Mouse (Mus musculus) liver (tissue): ENCODE data around the gene Trappc10.
A peak's percentile ranks its signal among the peaks of the same experiment; 100 is the strongest.

Experiments used
- DNase-seq: peaks from one replicate; pipeline ENCODE4 v3.0.0-alpha.2; 2020; ENCODE audit warnings: mixed read lengths

The Trappc10 gene

DNA sequence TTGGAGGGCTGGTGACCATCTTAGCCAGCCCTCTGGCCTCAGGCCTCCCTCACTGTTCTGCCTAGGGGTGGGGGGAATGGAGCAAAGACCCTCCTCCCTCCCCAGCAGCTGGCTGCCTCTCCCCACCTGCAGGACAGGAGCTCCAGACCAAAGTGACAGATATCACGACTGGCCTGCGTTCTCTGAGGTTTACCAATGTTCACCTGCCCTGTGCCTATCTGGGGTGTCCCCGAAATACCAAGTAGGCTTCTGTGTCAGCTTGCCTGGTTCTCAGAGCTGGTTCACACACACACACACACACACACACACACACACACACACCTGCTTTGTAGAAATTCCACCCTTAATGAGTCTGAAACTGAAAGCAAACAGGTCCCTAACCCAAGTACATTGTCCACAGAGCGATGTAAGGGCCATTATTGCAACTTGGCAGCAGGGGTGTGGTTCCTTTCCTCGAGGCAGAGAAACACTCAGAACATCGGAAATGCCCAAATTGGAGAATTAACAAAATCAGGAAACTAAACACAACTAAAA lies 13.8 kb upstream of the Trappc10 start:
- DNase-seq = no peak

DNA sequence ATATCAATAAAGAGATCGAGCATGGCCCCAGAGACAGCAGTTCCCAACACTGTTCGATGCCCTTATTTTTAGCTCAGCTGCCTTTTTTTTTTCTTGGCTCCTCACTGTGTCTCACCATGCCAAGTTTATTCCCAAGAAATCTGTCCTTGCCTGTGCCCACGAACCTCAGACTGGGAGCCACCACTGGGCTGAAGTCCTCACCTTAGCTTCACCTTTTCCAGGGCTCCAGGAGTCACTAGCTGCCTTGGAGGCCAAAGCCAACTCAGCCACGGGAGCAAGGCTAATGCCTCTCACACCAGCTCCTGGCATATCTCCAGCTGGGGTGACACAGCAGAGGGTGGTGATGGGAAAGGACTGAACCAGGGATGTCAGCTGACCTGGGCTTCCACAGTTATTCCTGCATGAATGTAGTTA lies 11.2 kb upstream of the Trappc10 start:
- DNase-seq = peak; percentile 48

DNA sequence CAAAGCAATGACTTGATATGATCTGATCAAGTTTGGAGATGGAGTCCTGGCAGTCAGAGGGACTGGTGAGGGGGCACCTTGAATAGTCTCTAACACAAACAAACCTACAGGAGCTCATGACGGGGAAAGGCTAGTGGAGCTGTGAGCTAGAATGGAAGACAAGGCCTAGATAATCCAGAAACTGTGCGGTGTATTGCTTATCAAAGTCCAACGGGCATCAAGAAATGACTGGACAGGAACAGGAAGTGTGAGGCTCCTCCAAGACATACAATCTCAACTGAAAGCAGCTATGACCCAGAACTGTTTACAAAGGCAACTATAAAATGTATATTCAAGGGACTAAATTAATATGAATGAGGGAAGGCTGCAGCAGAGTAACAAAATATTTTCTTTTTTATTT lies 2.8 kb upstream of the Trappc10 start:
- no peak for DNase-seq

DNA sequence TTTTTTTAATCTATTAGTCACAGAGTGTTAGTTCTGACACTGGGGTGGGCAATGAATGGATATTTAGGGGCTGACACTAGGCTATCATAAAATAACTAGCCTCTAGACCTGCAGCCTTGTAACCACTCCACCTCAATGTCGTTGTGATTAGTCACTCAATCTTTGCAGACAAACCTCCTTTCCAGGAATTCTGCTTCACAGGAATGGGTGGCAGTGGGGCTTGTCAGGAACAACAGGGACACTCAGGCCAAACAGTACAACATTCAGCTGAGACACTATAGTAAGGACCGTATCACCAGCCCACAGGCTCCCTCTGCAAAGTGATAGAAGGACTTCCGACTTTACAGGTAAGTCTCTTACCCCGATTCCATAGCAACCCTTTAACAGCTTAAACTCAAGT lies 2.3 kb upstream of the Trappc10 start:
- DNase-seq = no peak

GRCm38 (mm10) chr10:78245225-78245547 lies 745 bp upstream of the Trappc10 start:
- DNase-seq = no peak

GRCm38 (mm10) chr10:78244058-78244437 lies 393 bp downstream of the Trappc10 start:
- peak; percentile 53 for DNase-seq

DNA sequence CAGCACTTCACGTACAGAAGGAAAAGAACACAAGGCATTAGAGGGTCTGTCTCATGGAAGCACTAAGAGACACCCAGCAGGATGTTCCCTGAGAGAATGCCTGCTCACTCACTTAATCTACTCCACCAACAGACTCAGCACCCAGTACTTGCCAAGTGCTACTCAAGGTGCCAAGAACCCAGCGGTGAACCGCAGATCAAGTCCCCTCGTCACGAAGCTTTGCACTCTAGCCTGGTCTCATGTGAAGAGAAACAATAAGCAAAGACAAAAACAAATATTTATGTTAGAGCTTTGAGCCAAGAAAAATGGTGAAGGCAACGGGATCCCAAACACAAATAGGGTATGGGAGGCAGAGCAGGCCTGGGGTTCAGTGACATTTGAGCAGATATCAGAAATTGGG lies 5.5 kb downstream of the Trappc10 start:
- DNase-seq = no peak

DNA sequence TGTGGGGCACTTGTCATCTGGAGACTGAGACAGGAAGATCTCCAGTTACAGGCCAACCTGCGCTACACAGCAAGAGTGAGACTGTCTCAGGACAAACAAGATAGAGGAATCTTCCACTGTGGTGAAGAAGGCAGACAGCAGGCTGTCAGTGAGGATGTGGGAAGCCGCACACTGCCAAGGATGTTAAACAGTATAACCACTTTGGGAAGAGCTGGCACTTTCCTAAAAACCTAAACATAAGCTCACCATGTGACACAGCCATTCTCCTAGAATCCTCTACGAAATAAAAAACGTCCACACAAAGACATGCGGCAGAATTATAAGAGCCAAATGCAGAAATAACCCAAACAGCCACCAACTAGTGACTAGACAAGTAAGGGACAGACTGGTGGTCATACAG lies 6.1 kb downstream of the Trappc10 start:
- DNase-seq = no peak

DNA sequence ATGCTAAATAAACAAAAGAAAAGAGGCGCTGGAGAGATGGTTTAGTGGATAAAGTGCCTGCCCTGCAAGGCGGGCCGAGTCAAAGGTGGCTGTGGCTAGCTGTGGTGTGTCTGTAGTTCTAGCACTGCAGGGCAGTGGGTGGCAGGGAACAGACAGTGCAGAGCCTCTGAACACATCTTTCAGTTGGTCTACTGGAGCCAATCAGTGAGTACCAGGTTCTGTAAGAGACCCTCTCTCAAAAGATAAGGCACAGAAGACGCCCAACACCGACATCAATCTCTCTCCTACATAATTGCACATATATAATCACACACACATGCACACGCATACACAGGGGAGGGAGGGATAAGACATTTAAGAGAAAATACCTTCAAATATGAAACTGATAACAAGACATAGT lies 6.6 kb downstream of the Trappc10 start:
- DNase-seq = peak; percentile 26

DNA sequence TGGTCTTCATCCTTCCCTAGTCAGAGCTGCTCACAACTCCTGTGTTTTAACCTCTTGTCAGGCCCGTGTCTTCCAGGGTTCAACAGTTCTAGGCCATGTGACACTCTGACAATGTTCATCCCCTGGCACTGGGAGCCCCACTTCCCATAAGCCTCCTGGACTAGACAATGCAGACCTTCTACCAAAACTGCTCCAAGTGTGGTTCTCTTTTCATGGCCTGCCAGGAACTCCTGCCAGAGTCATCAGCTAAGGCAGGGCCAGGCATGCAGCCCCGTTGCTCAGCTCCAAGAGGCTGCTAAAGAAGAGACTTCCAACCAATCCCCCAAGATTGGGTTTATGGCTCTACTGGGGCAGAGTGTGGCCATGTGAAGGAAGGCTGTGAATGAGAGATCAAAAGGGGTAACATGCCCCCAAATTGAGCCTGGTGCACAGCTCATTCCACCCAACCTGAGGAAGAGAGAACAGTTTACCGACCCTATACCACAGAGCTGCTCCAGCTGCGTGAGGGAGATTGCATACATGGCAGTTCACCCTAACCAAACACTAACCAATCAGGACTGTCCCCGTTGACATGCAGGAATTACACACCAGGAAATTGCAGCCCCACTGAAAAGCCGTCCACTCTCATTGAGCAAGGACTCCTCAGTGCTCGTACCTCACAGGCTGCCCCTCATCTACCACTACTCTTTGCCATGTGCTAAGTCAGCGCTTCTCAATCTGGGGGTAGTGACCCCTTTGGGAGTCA lies 7.4 kb downstream of the Trappc10 start:
- DNase-seq = no peak

DNA sequence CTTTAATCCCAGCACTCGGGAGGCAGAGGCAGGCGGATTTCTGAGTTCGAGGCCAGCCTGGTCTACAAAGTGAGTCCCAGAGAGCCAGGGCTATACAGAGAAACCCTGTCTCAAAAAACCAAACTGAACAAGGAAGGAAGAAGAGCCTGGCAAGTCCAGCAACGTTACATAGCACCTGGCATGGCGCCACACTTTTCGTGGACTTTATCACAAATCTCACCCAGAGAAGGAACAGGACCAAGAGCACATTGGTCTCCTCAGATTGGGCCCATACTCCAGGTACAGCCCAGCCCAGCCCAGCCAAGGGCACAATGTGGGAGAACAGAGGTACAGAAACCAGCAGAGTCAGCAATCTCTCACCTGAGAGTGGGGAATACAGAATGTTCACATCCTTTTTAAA lies 10.7 kb downstream of the Trappc10 start:
- no peak for DNase-seq

DNA sequence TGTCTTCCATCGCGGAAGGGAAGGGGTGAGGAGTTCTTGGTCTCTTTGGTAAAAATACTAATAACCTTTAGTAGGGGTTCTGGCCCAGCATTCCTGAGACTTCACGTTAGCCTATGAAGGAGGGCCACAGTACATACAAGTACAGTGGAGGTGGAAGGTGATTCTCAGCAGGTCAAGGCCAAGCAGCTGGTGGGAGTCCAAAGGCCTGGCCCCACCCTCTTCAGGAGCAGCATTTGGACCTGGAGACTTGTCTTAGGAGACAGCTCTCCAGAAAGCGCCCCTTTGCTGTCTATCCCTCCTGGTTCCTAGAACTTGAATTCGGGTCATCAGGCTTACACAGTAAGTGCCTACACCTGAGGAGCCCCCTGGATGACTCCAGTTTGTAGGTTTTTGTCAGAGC lies 11.3 kb downstream of the Trappc10 start:
- no peak for DNase-seq

GRCm38 (mm10) chr10:78232301-78232980 lies 12.0 kb downstream of the Trappc10 start:
- no peak for DNase-seq

DNA sequence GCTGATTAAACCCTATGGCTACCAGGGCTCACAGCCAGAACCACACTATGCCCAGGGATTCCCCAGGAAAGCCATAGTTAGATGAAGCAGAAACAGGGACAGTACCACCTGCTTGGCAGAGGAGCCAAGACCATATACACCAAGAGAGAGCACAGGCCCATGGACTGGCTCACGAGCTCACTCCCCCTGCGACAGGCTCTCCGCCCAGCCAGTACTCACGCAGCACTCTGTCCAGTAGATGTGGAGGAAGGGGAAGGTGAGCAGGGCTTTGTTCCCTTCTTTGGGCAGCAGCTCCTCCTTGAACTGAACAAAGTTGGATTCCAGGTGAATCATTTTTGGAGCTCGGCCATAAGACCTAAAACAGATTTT lies 15.9 kb downstream of the Trappc10 start:
- DNase-seq = no peak

DNA sequence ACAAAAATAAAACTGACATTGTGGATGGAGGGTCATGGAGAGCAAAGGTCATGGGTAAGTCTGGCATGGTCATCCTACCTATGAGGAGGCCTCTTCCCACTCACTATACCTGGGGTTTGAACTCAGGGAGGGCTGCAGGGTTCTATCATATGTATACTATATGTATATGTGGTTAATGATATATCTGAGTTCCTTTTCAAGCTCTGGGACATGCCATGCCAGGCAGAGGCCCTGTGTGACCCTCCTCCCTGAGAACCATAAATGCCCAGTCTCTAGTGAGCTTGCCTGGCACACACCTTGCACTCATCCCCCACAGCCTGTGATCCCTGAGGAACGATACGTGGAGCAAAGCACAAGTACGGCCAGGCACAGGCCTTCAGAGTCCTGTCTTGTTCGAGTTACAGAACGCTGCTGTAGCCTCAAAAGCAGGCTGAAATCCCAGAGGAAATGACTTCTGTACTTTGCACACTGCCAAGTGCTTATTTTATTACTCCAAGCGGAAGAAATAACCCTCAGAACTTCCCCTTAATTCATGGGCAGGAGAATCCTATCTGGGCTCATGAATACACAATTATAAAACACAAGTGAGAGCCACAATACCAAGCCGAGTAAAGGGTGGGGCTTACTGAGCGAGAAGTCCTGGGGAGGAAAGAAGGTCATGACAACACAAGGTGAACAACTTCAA lies 16.4 kb downstream of the Trappc10 start:
- DNase-seq = no peak

GRCm38 (mm10) chr10:78224136-78224535 lies 20.3 kb downstream of the Trappc10 start:
- DNase-seq = no peak

GRCm38 (mm10) chr10:78222908-78223307 lies 21.5 kb downstream of the Trappc10 start:
- no peak for DNase-seq

GRCm38 (mm10) chr10:78221315-78221714 lies 23.1 kb downstream of the Trappc10 start:
- DNase-seq = no peak

DNA sequence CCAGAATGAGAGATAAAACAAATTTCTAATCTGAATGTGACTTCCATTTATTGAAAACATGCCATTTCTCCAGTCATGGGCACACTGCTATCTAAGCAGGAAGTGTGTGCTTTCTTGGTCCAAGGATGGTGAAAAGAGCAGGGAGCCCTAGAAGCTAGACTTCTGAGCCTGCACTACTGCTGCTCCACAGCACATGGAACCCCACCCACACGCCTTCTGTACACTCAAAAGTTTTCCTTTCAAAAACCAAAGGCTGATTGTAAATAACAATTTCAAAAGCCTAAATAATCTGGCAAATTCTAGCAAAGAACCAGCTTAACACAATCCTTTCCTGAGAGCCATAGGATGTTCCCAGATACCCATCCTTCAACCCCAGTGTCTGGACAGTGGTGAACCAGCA lies 24.9 kb downstream of the Trappc10 start:
- no peak for DNase-seq

DNA sequence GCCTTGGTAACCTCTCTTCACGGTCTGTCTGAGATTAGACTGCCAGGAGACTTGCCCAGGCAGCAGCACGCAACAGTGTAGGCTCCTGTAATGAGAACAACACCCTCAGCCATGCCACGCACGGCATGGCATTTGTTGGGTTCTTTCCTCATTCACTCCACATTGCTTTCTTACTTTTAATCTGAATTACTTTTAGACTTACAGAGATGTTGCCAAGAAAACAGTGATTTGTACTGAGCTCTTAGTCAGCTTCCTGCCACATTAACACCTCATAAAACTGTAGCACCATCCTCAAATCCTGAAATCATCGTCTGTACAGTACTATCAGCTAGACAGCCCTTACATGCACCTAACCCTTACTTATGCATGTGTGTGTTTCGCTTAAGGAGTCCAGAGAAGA lies 25.9 kb downstream of the Trappc10 start:
- no peak for DNase-seq

DNA sequence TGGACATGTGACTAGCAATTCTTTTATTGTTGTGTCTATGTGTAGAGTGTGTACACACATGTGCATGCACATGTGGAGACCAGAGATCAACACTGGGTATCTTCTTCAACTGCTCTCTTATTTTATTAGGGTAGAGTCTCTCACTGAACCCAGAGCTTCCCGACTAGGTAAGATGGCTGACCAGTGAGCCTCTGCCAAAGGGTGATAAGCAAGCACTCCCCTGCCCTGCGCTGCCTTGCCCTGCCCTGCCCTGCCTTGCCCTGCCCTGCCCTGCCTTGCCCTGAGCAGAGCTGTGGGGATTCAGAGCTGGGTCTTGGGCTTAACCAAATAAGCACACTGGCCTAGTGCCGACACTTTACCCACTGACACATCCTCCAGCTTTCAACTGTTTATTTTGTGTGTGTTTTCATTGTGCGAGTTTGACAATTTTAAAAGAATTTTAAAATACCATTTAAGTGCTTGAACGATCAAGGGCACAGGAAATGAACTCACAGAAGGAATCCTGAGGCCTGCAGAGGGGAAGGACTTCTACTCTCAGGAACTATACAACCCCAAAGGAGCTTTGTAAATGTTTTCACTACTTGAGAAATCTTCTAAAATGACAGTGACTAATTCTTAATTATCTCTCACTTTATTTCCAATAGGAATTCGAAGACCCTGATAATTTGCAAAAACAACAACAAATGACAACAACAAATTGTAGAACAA lies 27.9 kb downstream of the Trappc10 start:
- DNase-seq = peak; percentile 93

DNA sequence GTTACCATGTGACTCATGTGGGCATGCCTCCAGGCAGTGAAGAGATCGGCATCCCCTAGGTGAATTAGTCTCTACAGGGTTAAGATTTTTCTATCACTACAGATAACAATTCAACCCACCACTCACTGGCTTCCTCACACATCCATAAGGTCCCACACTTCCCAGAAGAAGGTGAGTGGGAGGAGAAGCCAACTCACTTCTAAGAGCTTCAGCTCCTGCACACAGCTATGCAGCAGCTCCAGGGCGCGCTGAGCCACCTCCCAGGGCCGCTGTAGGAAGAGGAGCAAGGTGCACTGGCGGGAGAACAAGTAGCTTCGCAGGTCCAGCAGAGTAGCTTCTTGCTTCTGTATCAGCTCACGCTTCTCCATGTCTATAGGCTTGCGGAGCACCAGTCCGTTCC lies 30.1 kb downstream of the Trappc10 start:
- DNase-seq = no peak

GRCm38 (mm10) chr10:78211311-78211710 lies 33.1 kb downstream of the Trappc10 start:
- DNase-seq = peak; percentile 34
